Mouse (Mus musculus): Measurements from ENCODE around the gene Tmem273. TPM values are rescaled to one million over a fixed set of nuclear protein-coding genes. Genes with fewer than 3 reads are reported as not detected.
A peak's percentile ranks its signal among the peaks of the same experiment; 100 is the strongest.

Gene Tmem273
- polyA plus RNA-seq, 1 experiment from 2014 or later: 0.69 TPM

- WGBS: 84% methylated on average over 2 of the region's 2 CpGs
- Histone ChIP-seq H3K27ac (ENCODE audit: low read length) (no peak overlapping the region), H3K4me2 (ENCODE audit: low read length) (no peak overlapping the region), H3K27me3 (ENCODE audit: control insufficient read depth, insufficient read depth, low read depth, low read length) (no peaks in the 10 kb centered on the region), H3K4me3 (ENCODE audit: low read depth, low read length) (no peak overlapping the region), H3K36me3 (ENCODE audit: control insufficient read depth, insufficient read depth, low read length) (no peaks in the 10 kb centered on the region), H3K9ac (ENCODE audit: low read depth, low read length) (no peak overlapping the region), H3K4me1 (ENCODE audit: control insufficient read depth, insufficient read depth, low read length) (no peaks in the 10 kb centered on the region), H3K9me3 (replicated peaks; ENCODE audit: control insufficient read depth, low read length, poor library complexity, severe bottlenecking) (no peaks in the 10 kb centered on the region)
- no peak for ATAC-seq
These were observed 12.0 kb downstream of the Tmem273 start for GRCm38 (mm10) chr14:32797803-32798202.

DNA sequence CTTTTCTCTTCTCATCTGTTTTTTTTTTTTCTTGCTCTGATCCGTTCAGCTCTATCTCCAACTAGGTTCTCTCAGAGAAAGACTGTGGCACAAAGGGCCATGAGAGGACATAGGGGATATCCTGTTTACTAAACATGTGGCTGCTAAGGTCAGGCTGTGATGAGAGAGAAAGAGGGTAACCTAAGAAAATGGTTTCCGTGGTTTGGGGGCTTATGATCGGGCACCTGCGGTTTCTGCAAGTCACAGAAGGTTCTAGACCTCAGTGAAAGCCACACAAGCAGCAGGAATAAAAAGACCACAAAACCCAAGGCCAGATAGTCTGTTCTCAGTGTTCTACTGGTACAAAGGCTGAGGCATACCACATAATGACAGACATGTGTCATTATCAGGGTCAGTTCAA is 12.6 kb downstream of the Tmem273 start:
- Histone ChIP-seq H3K9ac (ENCODE audit: low read depth, low read length) (no peak overlapping the region), H3K27me3 (ENCODE audit: control insufficient read depth, insufficient read depth, low read depth, low read length) (no peaks in the 10 kb centered on the region), H3K27ac (ENCODE audit: low read length) (no peak overlapping the region), H3K4me2 (ENCODE audit: low read length) (no peak overlapping the region), H3K4me3 (ENCODE audit: low read depth, low read length) (no peak overlapping the region), H3K9me3 (replicated peaks; ENCODE audit: control insufficient read depth, low read length, poor library complexity, severe bottlenecking) (no peaks in the 10 kb centered on the region), H3K36me3 (ENCODE audit: control insufficient read depth, insufficient read depth, low read length) (no peaks in the 10 kb centered on the region), H3K4me1 (ENCODE audit: control insufficient read depth, insufficient read depth, low read length) (no peaks in the 10 kb centered on the region)
- 88% methylated on average over 4 of the region's 4 CpGs for WGBS
- no peak for ATAC-seq

- Histone ChIP-seq H3K27me3 (ENCODE audit: control insufficient read depth, insufficient read depth, low read depth, low read length) (no peaks in the 10 kb centered on the region), H3K4me1 (ENCODE audit: control insufficient read depth, insufficient read depth, low read length) (no peaks in the 10 kb centered on the region), H3K27ac (ENCODE audit: low read length) (no peak overlapping the region), H3K9me3 (replicated peaks; ENCODE audit: control insufficient read depth, low read length, poor library complexity, severe bottlenecking) (no peaks in the 10 kb centered on the region), H3K36me3 (ENCODE audit: control insufficient read depth, insufficient read depth, low read length) (no peaks in the 10 kb centered on the region), H3K4me3 (ENCODE audit: low read depth, low read length) (no peak overlapping the region), H3K4me2 (ENCODE audit: low read length) (no peak overlapping the region), H3K9ac (ENCODE audit: low read depth, low read length) (no peak overlapping the region)
- 97% methylated on average over 7 of the region's 7 CpGs for WGBS
- no peak for ATAC-seq
These were observed 14.3 kb downstream of the Tmem273 start for GRCm38 (mm10) chr14:32800048-32800447.

- 0 out of 2 replicates have a peak, but pooled peaks have one; percentile 36 for ATAC-seq
- Histone ChIP-seq H3K4me1 (ENCODE audit: control insufficient read depth, insufficient read depth, low read length) (no peaks in the 10 kb centered on the region), H3K27me3 (ENCODE audit: control insufficient read depth, insufficient read depth, low read depth, low read length) (no peaks in the 10 kb centered on the region), H3K4me2 (ENCODE audit: low read length) (no peak overlapping the region), H3K4me3 (ENCODE audit: low read depth, low read length) (no peak overlapping the region), H3K36me3 (ENCODE audit: control insufficient read depth, insufficient read depth, low read length) (no peaks in the 10 kb centered on the region), H3K27ac (ENCODE audit: low read length) (no peak overlapping the region), H3K9ac (ENCODE audit: low read depth, low read length) (no peak overlapping the region), H3K9me3 (replicated peaks; ENCODE audit: control insufficient read depth, low read length, poor library complexity, severe bottlenecking) (no peaks in the 10 kb centered on the region)
- 52% methylated on average over 11 of the region's 11 CpGs for WGBS
These were observed 15.4 kb downstream of the Tmem273 start for GRCm38 (mm10) chr14:32801016-32801661.

- H3K4me3 ChIP-seq (ENCODE audit: low read depth, low read length): no peak overlapping the region
- H3K4me2 ChIP-seq (ENCODE audit: low read length): no peak overlapping the region
- H3K4me1 ChIP-seq (ENCODE audit: control insufficient read depth, insufficient read depth, low read length): no peaks in the 10 kb centered on the region
- no peaks in the 10 kb centered on the region for H3K36me3 ChIP-seq (ENCODE audit: control insufficient read depth, insufficient read depth, low read length)
- ATAC-seq: no peak
- no peaks in the 10 kb centered on the region for H3K9me3 ChIP-seq (replicated peaks; ENCODE audit: control insufficient read depth, low read length, poor library complexity, severe bottlenecking)
- no peak overlapping the region for H3K9ac ChIP-seq (ENCODE audit: low read depth, low read length)
- H3K27me3 ChIP-seq (ENCODE audit: control insufficient read depth, insufficient read depth, low read depth, low read length): no peaks in the 10 kb centered on the region
- H3K27ac ChIP-seq (ENCODE audit: low read length): no peak overlapping the region
These were observed 15.9 kb downstream of the Tmem273 start for GRCm38 (mm10) chr14:32801662-32802024.

- Histone ChIP-seq H3K27ac (ENCODE audit: low read length) (no peak overlapping the region), H3K4me2 (ENCODE audit: low read length) (no peak overlapping the region), H3K27me3 (ENCODE audit: control insufficient read depth, insufficient read depth, low read depth, low read length) (no peaks in the 10 kb centered on the region), H3K9ac (ENCODE audit: low read depth, low read length) (no peak overlapping the region), H3K4me1 (ENCODE audit: control insufficient read depth, insufficient read depth, low read length) (no peaks in the 10 kb centered on the region), H3K4me3 (ENCODE audit: low read depth, low read length) (no peak overlapping the region), H3K9me3 (replicated peaks; ENCODE audit: control insufficient read depth, low read length, poor library complexity, severe bottlenecking) (no peaks in the 10 kb centered on the region), H3K36me3 (ENCODE audit: control insufficient read depth, insufficient read depth, low read length) (no peaks in the 10 kb centered on the region)
- ATAC-seq: no peak
These were observed 24.3 kb downstream of the Tmem273 start for GRCm38 (mm10) chr14:32810111-32810510.

DNA sequence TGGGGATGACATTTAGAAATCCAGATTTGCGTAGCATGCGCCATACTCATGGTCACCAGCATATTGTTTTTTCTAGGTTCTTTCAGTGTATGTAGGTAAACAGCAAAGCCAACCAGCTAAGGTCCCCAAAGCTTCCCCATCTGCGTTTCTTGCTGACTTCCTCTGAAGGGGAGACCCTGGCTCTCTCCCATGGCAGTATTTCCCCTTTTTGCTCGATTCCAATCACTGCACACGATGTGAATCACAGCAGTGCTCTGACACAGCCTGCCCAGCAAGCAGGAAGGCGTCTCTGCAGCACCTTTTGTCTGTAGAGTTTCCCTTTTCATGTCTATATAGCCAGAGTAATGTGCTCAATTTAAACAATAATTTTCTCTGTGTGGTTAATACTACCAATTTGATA is 26.7 kb downstream of the Tmem273 start:
- Histone ChIP-seq H3K9me3 (replicated peaks; ENCODE audit: control insufficient read depth, low read length, poor library complexity, severe bottlenecking) (no peaks in the 10 kb centered on the region), H3K4me2 (ENCODE audit: low read length) (no peak overlapping the region), H3K9ac (ENCODE audit: low read depth, low read length) (no peak overlapping the region), H3K4me1 (ENCODE audit: control insufficient read depth, insufficient read depth, low read length) (no peaks in the 10 kb centered on the region), H3K27ac (ENCODE audit: low read length) (no peak overlapping the region), H3K27me3 (ENCODE audit: control insufficient read depth, insufficient read depth, low read depth, low read length) (no peaks in the 10 kb centered on the region), H3K4me3 (ENCODE audit: low read depth, low read length) (no peak overlapping the region), H3K36me3 (ENCODE audit: control insufficient read depth, insufficient read depth, low read length) (no peaks in the 10 kb centered on the region)
- WGBS: 60% methylated on average over 6 of the region's 6 CpGs
- ATAC-seq: no peak

GRCm38 (mm10) chr14:32814961-32815360 is 29.2 kb downstream of the Tmem273 start:
- no peaks in the 10 kb centered on the region for H3K36me3 ChIP-seq (ENCODE audit: control insufficient read depth, insufficient read depth, low read length)
- WGBS: 65% methylated on average over 4 of the region's 4 CpGs

GRCm38 (mm10) chr14:32816533-32816932 is 30.8 kb downstream of the Tmem273 start:
- Histone ChIP-seq H3K36me3 (ENCODE audit: control insufficient read depth, insufficient read depth, low read length) (no peaks in the 10 kb centered on the region), H3K4me1 (ENCODE audit: control insufficient read depth, insufficient read depth, low read length) (no peaks in the 10 kb centered on the region), H3K9me3 (replicated peaks; ENCODE audit: control insufficient read depth, low read length, poor library complexity, severe bottlenecking) (no peaks in the 10 kb centered on the region), H3K4me3 (ENCODE audit: low read depth, low read length) (no peak overlapping the region), H3K27ac (ENCODE audit: low read length) (no peak overlapping the region), H3K4me2 (ENCODE audit: low read length) (no peak overlapping the region), H3K9ac (ENCODE audit: low read depth, low read length) (no peak overlapping the region), H3K27me3 (ENCODE audit: control insufficient read depth, insufficient read depth, low read depth, low read length) (no peaks in the 10 kb centered on the region)
- no peak for ATAC-seq
- 74% methylated on average over 4 of the region's 4 CpGs for WGBS

More at GRCm38 (mm10) chr14:32814961-32815360, 29.2 kb downstream of the Tmem273 start:
- Histone ChIP-seq H3K9ac (ENCODE audit: low read depth, low read length) (no peak overlapping the region), H3K4me3 (ENCODE audit: low read depth, low read length) (no peak overlapping the region), H3K27ac (ENCODE audit: low read length) (no peak overlapping the region), H3K4me2 (ENCODE audit: low read length) (no peak overlapping the region), H3K4me1 (ENCODE audit: control insufficient read depth, insufficient read depth, low read length) (no peaks in the 10 kb centered on the region), H3K27me3 (ENCODE audit: control insufficient read depth, insufficient read depth, low read depth, low read length) (no peaks in the 10 kb centered on the region), H3K9me3 (replicated peaks; ENCODE audit: control insufficient read depth, low read length, poor library complexity, severe bottlenecking) (no peaks in the 10 kb centered on the region)
- ATAC-seq: no peak
